Mouse (Mus musculus) liver, embryonic 12.5 days (tissue): ENCODE results near the gene BC049715. TPM values are rescaled to one million over a fixed set of nuclear protein-coding genes. Genes with fewer than 3 reads are reported as not detected.
"Not testable (repeated sequence)": the region's sequence is repeated elsewhere in the genome, so short reads cannot be mapped to it uniquely, and the experiment has no call there.

Source experiments
- ATAC-seq: fragments of 200-750 bp; cut with Nextera tagmentation; 2 replicates; pipeline ENCODE4 v1.8.0; 2017; ENCODE audit warnings: moderate number of reproducible peaks, mild to moderate bottlenecking, moderate library complexity
- H3K27ac ChIP-seq: fragments of 300-500 bp; sonication (generic); 2 replicates; pipeline ENCODE4 v1.5.1; 2016; ENCODE audit warnings: mild to moderate bottlenecking
- H3K27me3 ChIP-seq: fragments of 300-500 bp; sonication (generic); replicated peaks from 2 replicates; pipeline ENCODE4 v1.6.1; 2016; ENCODE audit warnings: mild to moderate bottlenecking, moderate library complexity
- H3K36me3 ChIP-seq: fragments of 300-500 bp; sonication (generic); 2 replicates; pipeline ENCODE4 v1.6.1; 2016; ENCODE audit warnings: mild to moderate bottlenecking, moderate library complexity
- H3K4me1 ChIP-seq: fragments of 300-500 bp; sonication (generic); 2 replicates; pipeline ENCODE4 v1.6.1; 2016
- H3K4me2 ChIP-seq: fragments of 300-500 bp; sonication (generic); 2 replicates; pipeline ENCODE4 v1.6.1; 2016; ENCODE audit warnings: mild to moderate bottlenecking, moderate library complexity
- H3K4me3 ChIP-seq: fragments of 300-500 bp; sonication (generic); 2 replicates; pipeline ENCODE4 v1.5.1; 2016; ENCODE audit warnings: mild to moderate bottlenecking, moderate library complexity
- H3K9ac ChIP-seq: fragments of 300-500 bp; sonication (generic); 2 replicates; pipeline ENCODE4 v1.6.1; 2016; ENCODE audit warnings: mild to moderate bottlenecking, moderate library complexity
- H3K9me3 ChIP-seq: fragments of 300-500 bp; sonication (generic); replicated peaks from 2 replicates; pipeline ENCODE4 v1.6.1; 2016; ENCODE audit warnings: mild to moderate bottlenecking, moderate library complexity
- WGBS: fragments of 180-500 bp; shearing (Covaris S2); methylation state at CpG from one replicate; pipeline ENCODE4 v1.1.7; 2016; ENCODE audit not compliant: insufficient replicate concordance; 5-methylcytosine and 5-hydroxymethylcytosine counted together
- microRNA-seq: library from miRNA; unstranded; fragments of <30 nt; microRNA quantifications from one replicate; pipeline ENCODE4, GENCODE M21; 2017
- polyA plus RNA-seq: library from polyadenylated mRNA; unstranded; fragments of >200 nt; fragmentation: Nextera tagmentation; extraction: Ambion mirVana; gene quantifications from 2 replicates; pipeline ENCODE4 v1.2.1, GENCODE M21; 2016

Gene BC049715
- polyA plus RNA-seq, 1 experiment from 2014 or later = 1.2 TPM

- Histone ChIP-seq H3K36me3 (no peaks in the 10 kb centered on the region), H3K9me3 (no peaks in the 10 kb centered on the region), H3K27me3 (no peaks in the 10 kb centered on the region), H3K9ac (no peak overlapping the region), H3K4me2 (no peak overlapping the region), H3K4me3 (no peak overlapping the region), H3K27ac (no peak overlapping the region), H3K4me1 (no peaks in the 10 kb centered on the region)
- ATAC-seq = no peak
- 52% methylated on average over 3 of the region's 3 CpGs for whole genome bisulfite sequencing
These were observed 56.0 kb downstream of the BC049715 start for GRCm38 (mm10) chr6:136883431-136883915.

GRCm38 (mm10) chr6:136883961-136884360, 56.5 kb downstream of the BC049715 start:
- H3K27ac ChIP-seq = no peak overlapping the region
- H3K9ac ChIP-seq = no peak overlapping the region
- H3K36me3 ChIP-seq = no peaks in the 10 kb centered on the region
- ATAC-seq = no peak
- no peaks in the 10 kb centered on the region for H3K9me3 ChIP-seq
- no peak overlapping the region for H3K4me2 ChIP-seq
- WGBS = 78% methylated on average over 6 of the region's 6 CpGs
- no peak overlapping the region for H3K4me3 ChIP-seq
- H3K4me1 ChIP-seq = no peaks in the 10 kb centered on the region
- no peaks in the 10 kb centered on the region for H3K27me3 ChIP-seq

GRCm38 (mm10) chr6:136884766-136885165, 57.3 kb downstream of the BC049715 start:
- not testable (repeated sequence) for ATAC-seq, H3K27ac ChIP-seq, H3K27me3 ChIP-seq

DNA sequence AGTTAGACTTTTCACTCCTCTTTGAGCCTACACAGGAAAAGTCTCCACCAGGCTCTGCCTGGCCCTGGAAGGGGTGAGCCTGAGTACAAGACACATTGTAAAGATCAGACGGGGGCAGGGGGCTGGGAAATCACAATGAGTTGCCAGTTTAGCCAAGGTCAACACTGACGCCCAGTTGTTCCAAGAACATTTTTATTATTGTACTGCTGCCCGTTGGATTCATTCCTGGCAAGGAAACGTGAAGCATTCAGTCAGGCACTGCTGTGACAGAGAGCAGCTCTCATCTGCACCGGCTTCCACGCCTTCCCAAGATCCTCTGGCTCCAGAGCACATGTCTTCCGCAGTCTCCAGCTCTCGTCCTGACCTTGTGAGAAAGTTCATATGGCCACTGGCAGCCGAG, 60.4 kb downstream of the BC049715 start:
- Histone ChIP-seq H3K4me2 (no peak overlapping the region), H3K9me3 (no peaks in the 10 kb centered on the region), H3K9ac (no peak overlapping the region), H3K4me1 (peaks cover 9% of the 10 kb centered on the region), H3K27me3 (no peaks in the 10 kb centered on the region), H3K27ac (no peak overlapping the region), H3K36me3 (no peaks in the 10 kb centered on the region), H3K4me3 (no peak overlapping the region)
- ATAC-seq = no peak
- 67% methylated on average over 9 of the region's 9 CpGs for WGBS

More at GRCm38 (mm10) chr6:136884766-136885165, 57.3 kb downstream of the BC049715 start:
- 41% methylated on average over 1 of the region's 1 CpGs for WGBS
- not testable (repeated sequence) for H3K9ac ChIP-seq, H3K4me1 ChIP-seq, H3K4me2 ChIP-seq, H3K9me3 ChIP-seq, H3K4me3 ChIP-seq, H3K36me3 ChIP-seq

DNA sequence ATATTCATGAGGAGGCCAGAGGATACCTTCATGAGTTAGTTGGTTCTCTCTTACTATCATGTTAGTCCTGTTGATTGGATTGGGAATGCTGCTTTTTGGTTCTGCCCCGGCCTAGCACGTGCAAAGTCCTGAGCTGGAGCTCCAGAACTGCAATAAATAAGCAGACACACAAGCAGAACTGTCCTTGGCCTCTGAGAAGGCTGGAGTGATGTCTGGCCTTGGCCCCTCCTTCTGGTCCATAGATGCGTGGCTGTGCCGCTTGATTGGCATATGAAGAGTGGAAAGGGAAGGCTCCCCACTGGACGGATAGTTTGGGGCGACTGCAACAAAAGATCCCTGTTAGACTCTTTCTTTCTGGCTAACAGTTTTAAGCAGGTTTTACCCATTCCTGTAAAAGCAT, 61.6 kb downstream of the BC049715 start:
- no peaks in the 10 kb centered on the region for H3K9me3 ChIP-seq
- H3K4me3 ChIP-seq = no peak overlapping the region
- 81% methylated on average over 6 of the region's 6 CpGs for WGBS
- H3K27me3 ChIP-seq = no peaks in the 10 kb centered on the region
- H3K36me3 ChIP-seq = no peaks in the 10 kb centered on the region
- H3K9ac ChIP-seq = no peak overlapping the region
- ATAC-seq = no peak
- no peak overlapping the region for H3K27ac ChIP-seq
- H3K4me2 ChIP-seq = no peak overlapping the region
- peaks cover 14% of the 10 kb centered on the region for H3K4me1 ChIP-seq

DNA sequence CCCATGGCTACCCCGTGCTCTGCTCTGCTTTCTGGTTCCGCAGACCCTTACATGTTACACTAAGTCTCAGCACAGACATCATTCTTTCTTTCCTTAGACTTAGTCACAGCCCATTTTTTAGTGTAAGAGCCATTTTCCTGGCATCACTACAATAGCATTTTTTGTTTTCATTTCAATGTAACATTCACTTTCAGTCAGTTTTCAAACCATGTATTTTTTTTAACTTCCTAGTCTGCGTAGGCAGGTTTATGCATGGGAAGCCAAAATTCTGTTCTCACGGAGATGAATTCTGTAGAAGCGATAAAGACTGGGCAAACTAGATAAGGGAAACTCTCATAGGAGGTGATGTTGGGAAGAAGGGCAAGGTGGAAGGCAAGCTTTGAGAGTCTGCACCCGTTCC, 62.1 kb downstream of the BC049715 start:
- H3K27me3 ChIP-seq = no peaks in the 10 kb centered on the region
- H3K9me3 ChIP-seq = no peaks in the 10 kb centered on the region
- H3K27ac ChIP-seq = no peak overlapping the region
- no peak overlapping the region for H3K9ac ChIP-seq
- H3K4me3 ChIP-seq = no peak overlapping the region
- no peaks in the 10 kb centered on the region for H3K36me3 ChIP-seq
- no peak overlapping the region for H3K4me2 ChIP-seq
- WGBS = 73% methylated on average over 6 of the region's 6 CpGs
- ATAC-seq = no peak
- H3K4me1 ChIP-seq = peaks cover 18% of the 10 kb centered on the region

Small RNA genes lying within 50 kb of the gene (microRNA-seq; reads per million reads assigned to microRNA genes)
- gene Gm44364 = not detected

Other genes starting within 250 kb of the BC049715 start
- 1.7 and 2.0 TPM in 2 replicates for gene Plbd1, start 165.7 kb upstream of the BC049715 start, polyA plus RNA-seq
- gene Gucy2c, start 45.9 kb upstream of the BC049715 start, polyA plus RNA-seq = 0.07 TPM in 1 of 2 replicates, not detected in the other
- 0.92 and 1.0 TPM in 2 replicates for gene Hist4h4, start 23.2 kb upstream of the BC049715 start, polyA plus RNA-seq
- gene H2afj, start 19.4 kb upstream of the BC049715 start, polyA plus RNA-seq = 196 and 207 TPM in 2 replicates
- gene Wbp11, start 607 bp downstream of the BC049715 start, polyA plus RNA-seq = 95.0 and 97.3 TPM in 2 replicates
- not detected in 2 replicates for gene Smco3, start 7.8 kb downstream of the BC049715 start, polyA plus RNA-seq
- gene Art4, start 30.1 kb downstream of the BC049715 start, polyA plus RNA-seq = 26.3 and 27.0 TPM in 2 replicates
- gene Mgp, start 48.2 kb downstream of the BC049715 start, polyA plus RNA-seq = 4.3 and 7.4 TPM in 2 replicates
- gene Erp27, start 94.6 kb downstream of the BC049715 start, polyA plus RNA-seq = 0.27 and 0.43 TPM in 2 replicates
- gene Pde6h, start 96.2 kb downstream of the BC049715 start, polyA plus RNA-seq = not detected in 2 replicates
- 120 and 122 TPM in 2 replicates for gene Arhgdib, start 114.3 kb downstream of the BC049715 start, polyA plus RNA-seq